14 mouse cellular contexts compared by ENCODE assay signal in the genomic region with DNA sequence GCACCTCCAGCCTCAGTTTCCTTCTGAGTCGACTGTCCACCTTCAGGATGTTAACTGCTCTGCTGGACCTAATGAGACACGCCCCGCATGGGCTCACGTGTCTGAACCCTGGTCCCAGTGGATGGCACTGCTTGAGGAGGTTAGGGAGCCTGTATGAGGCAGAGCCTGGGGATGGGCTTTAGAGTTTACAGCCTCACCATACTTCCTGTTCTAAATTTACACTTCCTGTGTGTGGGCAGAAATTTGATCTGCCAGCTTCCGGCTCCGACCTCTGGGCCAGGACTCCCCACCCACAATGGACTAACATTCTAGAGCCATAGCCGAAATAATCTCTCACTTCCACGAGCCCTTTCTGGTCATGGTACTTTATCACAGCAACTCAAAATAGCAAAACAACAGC. TPM values are rescaled to one million over a fixed set of nuclear protein-coding genes. Genes with fewer than 3 reads are reported as not detected.
DNase-seq lines count a peak whose midpoint lies in the region; ATAC-seq and TF ChIP-seq lines count a peak whose summit lies in the region.
"Had no signal": no experiment of that assay in that cellular context is flagged by ENCODE, and none has a peak within 500 bp of the region (broad histone marks: within the 10 kb centered on the region; RNA-seq: fewer than 3 reads in every experiment).

No protein-coding gene starts in this region.

- DNase-seq in heart, adult 11 months = peak; percentile 91
- DNase-seq in heart, postnatal 4 days = no peak
- peak; percentile 45 to 48 for DNase-seq in spleen, postnatal 36 days (ENCODE audit: low spot score in 2 of 2)
- DNase-seq in spleen, adult 12 weeks (ENCODE audit: low spot score) = no peak
- no peak for DNase-seq in testis, postnatal 14 days (ENCODE audit: low spot score)
- no peak for DNase-seq in left cerebral cortex, adult 8-10 months (ENCODE audit: low spot score in 2 of 2)
- DNase-seq in layer of hippocampus, adult 2 months (ENCODE audit: low spot score in 2 of 2) = no peak
- DNase-seq: embryo, embryonic 11 days; right cerebral cortex, adult 18-20 months had no signal

- H3K27ac ChIP-seq in layer of hippocampus, adult 2 months = no peak overlapping the region
- H3K27ac ChIP-seq: forebrain, embryonic 12.5 days; hindbrain, embryonic 15.5 days; limb, embryonic 12.5 days; macrophage had no signal

- ATAC-seq in monocyte, adult 5-6 weeks (replicated peaks; ENCODE audit: insufficient number of reproducible peaks, low FRiP score, low TSS enrichment, poor library complexity, severe bottlenecking) = peak; percentile 76

- H3K4me3 ChIP-seq in layer of hippocampus, adult 2 months = no peak overlapping the region
- H3K4me3 ChIP-seq: forebrain, embryonic 12.5 days; hindbrain, embryonic 15.5 days; limb, embryonic 12.5 days had no signal

- no peak for TF ChIP-seq CTCF in layer of hippocampus, adult 2 months (conservative IDR thresholded peaks at IDR 0.05)

RNA-seq across cellular contexts. Expression of gene Arfip1, which starts 35.2 kb away (rescaled TPM):
- 10 to 100 TPM; 36.0 to 41.6 TPM for total RNA-seq in heart, postnatal 4 days (2021)
- total RNA-seq in monocyte, adult 5-6 weeks (2017) = 61.3 to 80.6 TPM (median 68.6 TPM) in 3 replicates
- 10 to 100 TPM; 19.3 to 22.5 (median 19.8) TPM for total RNA-seq in left cerebral cortex, adult 8-10 months (2022)
- 10 to 100 TPM; 18.2 to 18.7 TPM for total RNA-seq in layer of hippocampus, adult 2 months (2021)

RNA-seq across cellular contexts. Expression of gene Tigd4, which starts 46.2 kb away (rescaled TPM):
- under 1 TPM; 0.33 to 0.34 TPM for total RNA-seq in heart, postnatal 4 days (2021)
- not detected in 3 replicates for total RNA-seq in monocyte, adult 5-6 weeks (2017)
- total RNA-seq in left cerebral cortex, adult 8-10 months (2022) = under 1 TPM; 0.13 to 0.21 (median 0.16) TPM
- total RNA-seq in layer of hippocampus, adult 2 months (2021) = under 1 TPM in 1 of 2 experiments, not detected in 1; 0.12 TPM

Comparison
In these comparisons a context has a peak if more than half of its experiments do, and no peak if none do; other contexts are left out.
1. DNase-seq: peak in heart, adult 11 months (single experiment) and spleen, postnatal 36 days (2 of 2); none in heart, postnatal 4 days (single experiment), spleen, adult 12 weeks (single experiment), testis, postnatal 14 days (single experiment), left cerebral cortex, adult 8-10 months (0 of 2) and layer of hippocampus, adult 2 months (0 of 2).